Mouse (Mus musculus): Measurements from ENCODE around the gene Pfn3. TPM values are rescaled to one million over a fixed set of nuclear protein-coding genes. Genes with fewer than 3 reads are reported as not detected.

Pfn3 gene
- total RNA-seq, 2 experiments from 2014 or later = not detected

DNA sequence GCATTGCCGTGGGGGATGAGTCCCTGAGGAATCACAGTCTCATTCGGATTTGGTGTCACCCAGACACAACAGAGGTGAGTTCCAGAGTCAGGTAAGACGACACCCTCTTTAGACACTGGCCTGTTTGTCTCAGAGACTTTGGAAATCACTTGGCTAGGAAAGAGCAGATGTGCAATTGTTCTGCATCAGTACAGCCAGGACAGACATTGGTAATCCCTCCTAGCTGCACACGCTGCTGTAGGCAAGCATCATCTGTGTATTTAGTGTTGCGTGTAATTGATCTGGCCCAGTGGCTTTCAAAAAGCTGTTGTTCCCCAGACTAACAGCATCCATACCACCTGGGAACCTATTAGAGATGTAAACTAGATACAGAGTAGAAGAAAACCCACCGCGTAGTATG lies 11.8 kb downstream of the Pfn3 start:
- intact Hi-C loops (cut with DNase I) = no loop called here
- DNase-seq (ENCODE audit: low spot score) = no peak

DNA sequence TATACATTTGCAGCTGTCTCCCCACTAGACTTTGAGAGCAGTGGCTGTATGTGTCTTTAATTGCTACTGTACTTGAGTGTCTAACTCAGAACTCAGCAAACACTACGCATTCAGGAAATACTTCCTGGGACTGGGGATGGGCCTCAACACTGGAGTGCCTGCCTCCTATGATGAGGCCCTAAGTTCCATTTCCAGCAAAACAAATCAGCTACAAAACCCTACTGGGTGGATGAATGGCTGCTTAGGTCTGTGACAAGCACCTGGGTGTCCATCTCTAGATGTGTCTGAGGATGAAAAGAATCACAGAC lies 15.0 kb downstream of the Pfn3 start:
- intact Hi-C loops (cut with DNase I) = no loop called here

DNA sequence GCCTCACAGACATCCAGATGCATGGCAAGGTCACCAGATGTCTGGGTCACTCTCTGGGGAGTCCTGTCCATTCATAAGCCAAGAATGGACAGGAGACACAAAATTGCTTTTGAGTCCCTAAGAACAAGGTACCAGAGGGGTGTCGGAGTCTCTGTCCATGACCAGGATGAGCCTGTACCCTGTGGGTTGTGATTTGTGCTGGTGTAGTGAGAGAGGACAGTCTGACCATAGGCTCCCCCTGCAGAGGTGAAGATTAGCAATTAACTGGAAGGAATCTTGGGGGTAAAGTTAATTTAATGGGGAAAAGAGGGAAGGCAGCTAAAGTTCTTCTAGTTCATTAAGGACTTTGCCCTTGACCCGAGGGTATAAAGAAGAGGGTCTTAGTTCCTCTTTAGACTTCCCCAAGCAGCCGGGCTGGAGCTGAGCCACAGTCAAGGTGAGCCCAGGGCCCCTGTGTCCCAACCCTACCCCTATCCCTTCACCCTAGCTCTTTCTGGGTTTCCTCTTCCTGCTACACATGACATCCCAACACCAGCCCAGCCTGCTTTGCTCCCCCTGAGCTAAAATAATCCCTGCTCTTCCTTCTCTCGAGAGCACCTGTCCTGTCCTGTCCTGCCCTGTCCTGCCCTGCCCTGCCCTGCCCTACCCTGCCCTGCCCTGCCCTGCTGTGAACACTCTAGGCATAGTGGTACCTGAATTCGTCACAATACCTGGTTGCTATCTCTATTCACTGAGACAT lies 15.6 kb downstream of the Pfn3 start:
- intact Hi-C loops (cut with DNase I) = no loop called here
- DNase-seq (ENCODE audit: low spot score) = no peak

More for the DNA sequence above, 15.0 kb downstream of the Pfn3 start:
- DNase-seq (ENCODE audit: low spot score) = no peak

DNA sequence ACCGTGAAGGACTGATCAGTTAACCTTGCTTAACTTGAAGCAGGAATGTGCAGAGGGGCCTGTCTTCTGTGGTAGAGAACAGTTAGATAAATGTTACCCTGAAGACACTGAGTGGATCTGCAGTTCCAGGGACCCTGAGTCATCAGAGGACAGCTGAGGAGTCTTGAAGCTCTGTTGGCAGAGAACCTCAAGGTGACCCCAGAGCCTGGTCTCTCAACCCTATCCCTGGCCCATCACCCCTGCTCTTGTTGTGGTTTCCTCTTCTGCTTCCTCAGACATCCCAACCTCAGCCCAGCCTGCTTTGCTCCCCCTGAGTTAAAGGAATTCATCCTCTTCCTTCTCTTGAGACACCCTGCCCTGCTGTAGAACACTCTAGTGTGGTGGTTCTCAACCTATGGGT lies 16.9 kb downstream of the Pfn3 start, which contains the start of gene Slc34a1:
TSS of gene Slc34a1 (plus strand) at position 100 of the 400 bp plus-strand sequence.
- intact Hi-C loops (cut with DNase I) = no loop called here
- no peak for DNase-seq (ENCODE audit: low spot score)

DNA sequence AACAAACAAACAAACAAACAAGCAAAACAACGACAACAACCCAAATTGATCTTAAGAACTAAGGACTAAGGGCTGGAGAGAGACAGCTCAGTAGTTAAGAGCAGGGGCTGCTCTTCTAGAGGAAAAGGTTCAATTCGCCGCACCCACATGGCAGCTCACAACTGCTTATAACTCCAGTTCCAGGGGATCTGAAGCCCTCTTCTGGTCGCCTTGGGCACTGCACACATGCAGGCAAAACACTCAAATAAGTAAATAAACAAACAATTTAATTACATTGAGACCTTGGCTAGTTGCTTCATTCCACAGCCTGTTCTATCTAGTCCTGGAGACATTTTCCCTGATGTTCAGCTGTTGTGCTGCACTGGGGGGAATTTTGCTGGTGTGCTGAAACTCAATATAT lies 22.1 kb downstream of the Pfn3 start:
- intact Hi-C loops (cut with DNase I) = no loop called here
- DNase-seq (ENCODE audit: low spot score) = no peak

DNA sequence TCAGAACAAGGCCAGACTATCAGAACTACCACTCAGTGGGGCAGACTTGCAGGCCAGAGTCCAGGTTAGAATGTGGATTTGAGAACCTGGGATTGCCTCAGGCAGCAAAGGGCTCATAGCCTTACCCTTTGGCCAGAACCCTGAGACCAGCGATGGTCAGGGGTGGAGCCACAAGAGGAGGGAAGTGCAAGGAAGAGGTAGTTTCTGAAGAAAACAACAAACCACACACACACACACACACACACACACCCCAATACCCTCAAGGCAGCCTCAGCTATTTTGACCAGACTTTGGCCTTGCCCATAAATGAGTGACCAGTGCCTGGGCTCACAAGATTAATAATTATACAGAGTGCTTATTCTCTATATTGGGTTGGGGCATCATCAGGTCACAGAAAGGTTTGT lies 23.4 kb downstream of the Pfn3 start:
- intact Hi-C loops (cut with DNase I) = no loop called here
- no peak for DNase-seq (ENCODE audit: low spot score)

DNA sequence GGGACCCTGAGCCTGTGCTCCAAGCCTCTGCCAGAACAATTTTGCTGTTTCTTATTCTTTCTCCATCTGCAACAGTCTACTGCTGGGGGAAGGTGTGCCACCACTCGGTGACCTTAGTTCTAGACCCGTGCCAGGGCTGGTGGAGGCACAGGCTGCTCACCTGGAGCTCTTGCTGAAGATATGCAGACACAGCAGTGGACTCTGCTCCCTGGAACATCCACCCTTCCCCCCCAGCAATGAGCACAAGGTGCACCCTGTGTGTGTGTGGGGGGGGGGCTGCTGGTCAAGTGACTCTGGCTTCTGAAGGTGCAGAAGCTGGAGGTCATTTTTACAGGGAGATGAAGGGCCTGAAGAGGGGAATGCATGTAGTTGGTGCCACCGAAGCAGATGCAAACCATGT lies 24.4 kb downstream of the Pfn3 start:
- intact Hi-C loops (cut with DNase I) = no loop called here
- no peak for DNase-seq (ENCODE audit: low spot score)

DNA sequence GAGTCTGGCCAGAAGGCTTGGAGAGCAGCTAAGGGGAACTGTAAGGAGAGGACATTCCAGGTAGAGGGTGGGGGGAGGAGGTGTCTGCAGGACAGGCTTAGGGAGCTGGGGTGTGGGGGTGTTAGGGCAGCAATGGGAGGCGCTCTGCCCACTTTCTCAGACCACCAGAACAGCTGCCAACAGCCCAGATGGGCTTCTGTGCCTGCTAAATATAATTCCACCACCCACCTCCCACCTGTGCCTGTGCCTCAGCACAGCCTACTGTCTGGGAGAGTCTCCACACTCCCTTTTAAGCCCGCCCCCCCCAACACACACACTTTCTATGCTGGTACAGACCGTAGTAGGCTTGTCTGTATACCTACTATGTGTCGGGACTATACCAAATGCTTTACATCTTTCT lies 33.2 kb downstream of the Pfn3 start:
- no peak for DNase-seq (ENCODE audit: low spot score)
- intact Hi-C loops (cut with DNase I) = no loop called here

DNA sequence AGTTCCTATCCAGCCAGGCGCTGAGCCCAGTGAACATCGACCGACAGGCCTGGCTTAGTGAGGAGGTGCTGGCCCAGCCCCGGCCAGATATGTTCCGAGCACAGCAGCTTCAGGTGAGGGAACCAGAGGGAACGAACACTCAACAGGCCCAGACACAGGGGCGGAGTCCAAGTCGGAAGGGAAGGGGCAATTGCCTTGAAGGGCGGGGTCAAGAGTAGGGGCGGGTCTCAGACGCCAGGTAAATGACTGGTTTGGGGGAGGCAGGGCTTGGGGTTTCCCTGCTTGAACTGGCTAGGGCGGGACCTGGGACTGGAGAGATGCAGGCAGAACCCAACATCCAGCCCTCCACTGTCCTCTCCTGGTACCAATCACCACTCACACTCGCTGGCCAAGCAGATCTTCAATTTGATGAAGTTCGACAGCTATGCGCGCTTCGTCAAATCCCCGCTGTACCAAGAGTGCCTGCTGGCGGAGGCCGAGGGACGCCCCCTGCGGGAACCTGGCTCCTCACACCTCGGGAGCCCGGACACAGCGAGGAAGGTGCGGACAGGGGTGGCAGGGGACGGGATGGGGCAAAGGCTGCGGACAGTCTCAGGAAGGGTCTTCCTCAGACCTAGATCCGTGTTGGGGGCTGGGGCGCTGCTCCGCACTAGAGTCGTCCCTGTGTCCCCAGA lies 36.0 kb downstream of the Pfn3 start:
- intact Hi-C loops (cut with DNase I) = no loop called here
- no peak for DNase-seq (ENCODE audit: low spot score)

DNA sequence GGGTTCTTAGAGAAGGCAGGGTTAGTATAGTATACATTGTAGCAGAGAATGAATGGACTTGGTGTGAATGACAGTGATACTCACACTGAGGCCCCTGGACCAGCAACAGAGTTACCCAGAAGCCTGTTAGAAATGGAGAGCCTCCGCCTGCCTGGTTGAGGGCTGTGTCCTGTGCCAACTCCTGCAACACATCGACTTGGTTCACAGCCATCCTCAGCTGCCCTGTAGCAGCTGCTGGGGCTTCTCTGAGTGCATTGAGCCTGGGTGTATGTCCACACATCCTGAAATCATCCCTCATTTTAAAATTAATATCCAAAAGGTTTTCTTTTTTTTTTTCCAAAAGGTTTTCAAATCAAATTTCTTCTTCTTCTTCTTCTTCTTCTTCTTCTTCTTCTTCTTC lies 39.2 kb downstream of the Pfn3 start:
- no peak for DNase-seq (ENCODE audit: low spot score)
- intact Hi-C loops (cut with DNase I) = no loop called here

DNA sequence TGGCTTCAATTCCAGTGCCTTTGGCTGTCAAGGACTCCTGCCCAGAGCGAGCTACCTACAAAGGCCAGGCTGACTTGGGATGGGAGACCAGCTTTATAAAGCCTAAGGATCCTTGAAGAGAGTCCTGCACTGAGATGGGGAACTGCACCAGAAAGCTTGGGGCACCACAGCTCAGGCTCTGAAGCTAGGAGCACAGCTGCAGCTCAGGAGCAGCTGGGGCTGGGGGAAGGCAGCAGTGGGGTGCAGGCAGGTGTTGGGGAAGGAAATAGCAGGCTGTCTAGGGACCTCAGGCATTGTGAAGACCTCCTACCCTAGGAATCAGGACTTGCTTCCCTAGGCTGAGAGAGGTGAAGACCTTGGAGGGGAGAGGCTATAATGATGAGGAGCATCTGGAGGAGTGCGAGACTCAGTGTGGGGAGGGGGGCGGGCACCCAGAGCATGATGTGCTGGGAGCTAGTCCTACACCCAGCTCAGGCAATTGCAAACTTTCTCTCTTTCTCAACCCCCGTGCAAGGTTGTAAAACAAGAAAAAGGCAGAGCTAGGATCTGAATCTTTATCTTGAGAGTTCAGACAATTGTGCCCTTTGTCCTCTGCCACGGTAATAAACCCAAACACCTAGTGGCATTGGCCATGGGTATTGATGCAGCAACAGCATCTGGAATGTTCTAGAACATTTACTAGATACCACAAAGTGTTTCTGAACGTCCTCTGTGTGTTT lies 40.7 kb downstream of the Pfn3 start:
- intact Hi-C loops (cut with DNase I) = no loop called here

DNA sequence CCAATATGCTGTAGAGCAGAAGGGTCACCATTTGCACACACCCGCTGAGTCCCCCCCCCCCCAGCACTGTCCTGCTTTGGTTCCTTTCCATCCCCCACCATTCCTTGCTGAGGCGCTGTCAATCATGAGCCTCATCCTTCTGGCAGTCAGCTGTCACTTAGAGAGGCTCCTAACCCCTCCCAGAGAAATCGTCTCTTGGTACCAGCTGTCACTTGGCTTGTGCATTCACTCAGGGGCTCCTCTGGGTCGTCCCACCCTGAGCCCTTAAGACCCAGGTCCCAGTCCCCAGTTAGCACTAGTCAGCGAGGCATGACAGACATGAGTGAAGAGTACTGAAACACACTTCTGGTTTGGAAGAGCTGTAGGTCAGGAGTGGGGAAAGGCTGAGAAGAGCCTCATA lies 43.3 kb downstream of the Pfn3 start:
- intact Hi-C loops (cut with DNase I) = no loop called here
- DNase-seq (ENCODE audit: low spot score) = no peak

More for the DNA sequence above, 40.7 kb downstream of the Pfn3 start:
- DNase-seq (ENCODE audit: low spot score) = no peak

DNA sequence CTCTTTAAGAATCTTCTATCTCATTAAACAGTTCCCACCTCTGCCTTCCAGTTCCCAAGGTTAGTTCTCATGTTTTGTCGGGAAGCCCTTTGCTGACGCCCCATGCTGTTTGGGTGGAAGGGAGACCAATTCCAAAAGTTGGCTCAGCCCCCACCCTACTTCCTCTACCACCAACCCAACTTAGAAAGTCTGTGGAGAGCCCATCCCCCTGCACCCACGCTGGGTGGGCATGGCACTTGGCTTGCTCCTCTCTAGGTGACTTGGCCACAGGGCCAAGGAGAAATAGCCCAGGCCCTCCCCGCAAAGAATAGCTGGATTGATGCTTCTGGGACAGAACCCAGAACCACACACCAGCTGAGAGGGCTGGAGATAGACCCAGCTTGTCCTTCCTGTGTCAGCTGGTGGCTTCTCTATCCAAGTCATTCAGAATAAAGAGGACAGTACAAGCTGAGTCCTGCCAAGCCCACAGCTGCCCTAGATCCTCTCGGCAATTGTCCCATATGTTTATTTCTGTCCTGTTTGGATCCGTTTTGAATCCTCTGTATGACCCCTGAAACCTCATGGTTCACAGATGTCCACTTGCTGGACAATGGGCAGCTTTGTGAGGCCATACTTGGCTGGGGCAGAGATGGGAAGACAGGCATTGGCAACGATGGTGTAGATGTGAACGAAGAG lies 43.9 kb downstream of the Pfn3 start:
- intact Hi-C loops (cut with DNase I) = no loop called here
- no peak for DNase-seq (ENCODE audit: low spot score)

DNA sequence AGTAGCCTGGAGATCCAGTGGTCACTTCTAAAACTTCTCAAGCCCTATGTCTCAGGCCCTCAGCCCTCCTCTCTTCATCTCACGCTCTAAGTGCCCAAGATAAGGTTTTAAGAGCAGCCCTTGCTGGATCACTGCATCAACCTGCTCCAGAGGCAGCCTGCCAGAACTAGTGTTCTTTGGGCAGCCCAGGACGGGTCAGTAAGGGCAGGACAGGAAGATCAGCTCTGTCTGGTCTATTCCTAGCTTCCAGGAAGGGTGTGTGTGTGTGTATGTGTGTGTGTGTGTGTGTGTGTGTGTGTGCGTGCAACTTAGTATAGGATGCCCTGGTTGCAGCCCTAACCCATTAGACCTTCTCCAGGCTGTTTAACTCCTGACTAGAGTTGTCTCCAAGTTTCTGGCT lies 44.8 kb downstream of the Pfn3 start:
- no peak for DNase-seq (ENCODE audit: low spot score)

DNA sequence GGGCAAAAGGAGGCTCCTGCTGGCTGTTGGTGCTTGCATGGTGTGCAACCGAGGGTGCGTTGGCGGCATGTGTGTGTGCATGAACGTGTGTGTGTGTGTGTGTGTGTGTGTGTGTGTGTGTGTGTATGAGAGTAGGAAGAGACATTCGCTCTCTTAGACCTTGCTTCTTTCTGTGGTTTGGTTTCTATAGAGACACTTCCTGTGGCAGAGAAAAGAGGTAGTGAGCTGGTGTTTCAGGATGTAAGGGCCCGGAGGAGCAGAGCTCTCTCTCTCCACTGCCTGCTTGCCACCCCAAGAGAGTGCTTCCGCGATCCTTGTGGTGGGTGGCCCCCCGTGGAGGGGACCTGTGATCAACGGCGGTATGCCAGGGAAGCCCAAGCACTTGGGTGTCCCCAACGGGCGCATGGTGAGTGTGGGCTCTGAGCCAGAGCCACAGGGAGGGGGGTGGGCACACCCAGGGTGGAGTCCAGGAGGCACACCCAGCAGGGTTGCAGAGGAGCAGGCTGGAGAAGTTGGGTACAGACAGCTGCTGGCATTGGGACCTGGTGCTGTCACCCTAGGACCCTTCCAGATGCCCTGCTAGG lies 45.4 kb downstream of the Pfn3 start, which contains the start of gene Rgs14:
TSS of gene Rgs14 (plus strand) at position 202 of the 584 bp plus-strand sequence.
- DNase-seq (ENCODE audit: low spot score) = no peak
- intact Hi-C loops (cut with DNase I) = no loop called here

More for the DNA sequence above, 44.8 kb downstream of the Pfn3 start:
- intact Hi-C loops (cut with DNase I) = no loop called here

DNA sequence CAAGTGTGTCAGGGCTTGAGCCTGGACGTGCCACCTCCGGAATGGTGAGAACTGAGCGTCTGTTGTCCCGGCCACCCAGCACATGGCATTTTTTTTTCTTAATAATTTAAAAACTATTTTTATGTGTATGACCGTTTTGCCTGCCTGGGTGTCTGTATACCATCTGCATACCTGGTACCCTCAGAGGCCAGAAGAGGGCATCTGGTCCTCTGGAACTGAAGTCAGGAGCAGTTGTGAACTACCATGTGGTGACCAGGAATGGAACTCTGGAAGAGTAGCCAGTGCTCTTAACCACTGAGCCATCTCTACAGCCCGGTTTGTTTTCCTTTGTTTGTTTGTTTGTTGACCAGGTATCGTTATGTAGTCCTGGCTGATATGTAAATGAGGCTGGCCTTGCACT lies 46.6 kb downstream of the Pfn3 start:
- intact Hi-C loops (cut with DNase I) = no loop called here
- no peak for DNase-seq (ENCODE audit: low spot score)

Data from heart, postnatal 25 days (tissue).